Mouse (Mus musculus) heart, postnatal 36 days (tissue): ENCODE results near the gene Pfdn6. TPM values are rescaled to one million over a fixed set of nuclear protein-coding genes. Genes with fewer than 3 reads are reported as not detected.
A peak's percentile ranks its signal among the peaks of the same experiment; 100 is the strongest.
"Not testable (repeated sequence)": the region's sequence is repeated elsewhere in the genome, so short reads cannot be mapped to it uniquely, and the experiment has no call there.

Experiments
- DNase-seq, 2 experiments: peaks; one replicate each; pipeline ENCODE4 v3.0.0; 2021 to 2022
- intact Hi-C: fragments of 180-260 bp; cut with DNase I; formaldehyde crosslinking; loops from one replicate; pipeline ENCODE4 v1.15.1; 2025
- total RNA-seq, 2 experiments: library from RNA; stranded (reverse); gene quantifications; 2 replicates each; pipeline ENCODE4 v1.2.3; 2021

The Pfdn6 gene
- total RNA-seq, 2 experiments from 2014 or later = 77.0 to 84.7 TPM

GRCm38 (mm10) chr17:33957493-33957892 is 17.4 kb upstream of the Pfdn6 start:
- DNase-seq = no peak
- intact Hi-C loops = loop anchor here (1.0 kb wide), 1 partner anchor 64 kb away; no protein-coding TSS in a partner anchor

GRCm38 (mm10) chr17:33956336-33956735 is 16.2 kb upstream of the Pfdn6 start:
- no peak for DNase-seq
- intact Hi-C loops = no loop called here

GRCm38 (mm10) chr17:33955555-33956214 is 15.5 kb upstream of the Pfdn6 start, which contains the start of the genes Vps52 and Rps18:
Gene Vps52 (plus strand): TSS chr17:33955812.
Gene Rps18 (minus strand): TSS chr17:33956001.
- DNase-seq = peak; percentile 96 to 98
- intact Hi-C loops = loop anchor here (1.0 kb wide), 2 partner anchors 15 to 26 kb away; partner anchors contain the start of genes Pfdn6, Rgl2 and Wdr46

GRCm38 (mm10) chr17:33954646-33955554 is 14.8 kb upstream of the Pfdn6 start:
- intact Hi-C loops = loop anchor here (1.0 kb wide), 2 partner anchors 15 to 26 kb away; partner anchors contain the start of genes Pfdn6, Rgl2 and Wdr46
- no peak for DNase-seq

- intact Hi-C loops = no loop called here
- no peak for DNase-seq
Measured at GRCm38 (mm10) chr17:33953961-33954565, 13.9 kb upstream of the Pfdn6 start.

GRCm38 (mm10) chr17:33953310-33953709 is 13.2 kb upstream of the Pfdn6 start:
- intact Hi-C loops = no loop called here

GRCm38 (mm10) chr17:33952879-33953278 is 12.7 kb upstream of the Pfdn6 start:
- DNase-seq = no peak
- intact Hi-C loops = no loop called here

More at GRCm38 (mm10) chr17:33953310-33953709, 13.2 kb upstream of the Pfdn6 start:
- DNase-seq = no peak

GRCm38 (mm10) chr17:33952015-33952414 is 11.9 kb upstream of the Pfdn6 start:
- DNase-seq, intact Hi-C loops: not testable (repeated sequence)

GRCm38 (mm10) chr17:33951021-33951946 is 11.1 kb upstream of the Pfdn6 start, which contains the start of gene B3galt4:
Gene B3galt4 (minus strand): TSS chr17:33951488.
- intact Hi-C loops = no loop called here
- peak; percentile 66 to 72 for DNase-seq

GRCm38 (mm10) chr17:33950131-33950625 is 10.0 kb upstream of the Pfdn6 start:
- DNase-seq = no peak
- intact Hi-C loops = no loop called here

- intact Hi-C loops = no loop called here
- no peak for DNase-seq
Measured at GRCm38 (mm10) chr17:33948905-33949537, 8.9 kb upstream of the Pfdn6 start.

- no peak for DNase-seq
- intact Hi-C loops = no loop called here
Measured at GRCm38 (mm10) chr17:33948090-33948904, 8.2 kb upstream of the Pfdn6 start.

- no peak for DNase-seq
- intact Hi-C loops = no loop called here
Measured at GRCm38 (mm10) chr17:33947430-33948089, 7.4 kb upstream of the Pfdn6 start.

GRCm38 (mm10) chr17:33943454-33943853 is 3.3 kb upstream of the Pfdn6 start:
- no peak for DNase-seq
- intact Hi-C loops = no loop called here

- intact Hi-C loops = no loop called here
- DNase-seq = no peak
Measured at GRCm38 (mm10) chr17:33941381-33941780, 1.2 kb upstream of the Pfdn6 start.

- no peak for DNase-seq
- intact Hi-C loops = loop anchor here (1.0 kb wide), 1 partner anchor 14 kb away; the partner anchor contains the start of gene Vps52
Measured at GRCm38 (mm10) chr17:33940981-33941380, 838 bp upstream of the Pfdn6 start.

GRCm38 (mm10) chr17:33938783-33939182 is 1.4 kb downstream of the Pfdn6 start:
- DNase-seq = no peak
- intact Hi-C loops = no loop called here

- intact Hi-C loops = no loop called here
- DNase-seq = no peak
Measured at GRCm38 (mm10) chr17:33936993-33937392, 3.1 kb downstream of the Pfdn6 start.
